Mouse (Mus musculus): Measurements from ENCODE around the gene Gm39653. TPM values are rescaled to one million over a fixed set of nuclear protein-coding genes. Genes with fewer than 3 reads are reported as not detected.

Gene Gm39653
- not detected in 2 replicates for polyA plus RNA-seq (2015; fragmentation: Nextera tagmentation; extraction: Ambion mirVana)

DNA sequence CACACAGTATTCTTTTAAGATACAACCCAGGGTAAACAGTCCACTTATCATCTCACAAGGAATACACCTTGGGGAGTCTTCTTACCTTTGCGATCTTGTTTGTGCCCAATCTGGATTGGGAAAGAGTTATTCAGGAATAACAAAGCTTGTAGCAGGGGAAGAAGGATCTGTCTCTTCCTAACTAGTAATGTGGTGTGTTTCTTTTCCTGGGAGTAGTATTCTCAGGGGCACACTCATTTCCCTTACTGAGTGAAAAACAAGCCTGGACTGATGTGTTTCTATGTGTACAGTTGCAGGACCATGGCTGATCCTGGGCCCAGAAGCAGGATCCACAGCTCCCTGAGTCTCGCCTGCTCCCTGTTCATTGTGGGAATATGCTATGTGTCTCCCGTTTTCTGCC is at the start of gene Gm39653:
Gm39653 (plus strand) TSS at position 301 of the 400 bp plus-strand sequence.
- H3K4me2 ChIP-seq = no peak within 1 kb of the TSS
- H3K9me3 ChIP-seq = no peaks in the 10 kb centered on the region
- no peak within 1 kb of the TSS for H3K9ac ChIP-seq
- no peak for ATAC-seq (ENCODE audit: low FRiP score, low read depth)
- peaks cover 5% of the 10 kb centered on the region for H3K4me1 ChIP-seq (replicated peaks)
- no peak within 1 kb of the TSS for H3K4me3 ChIP-seq
- no peaks in the 10 kb centered on the region for H3K36me3 ChIP-seq
- 77% methylated on average over 3 of the region's 3 CpGs for WGBS
- H3K27me3 ChIP-seq = peaks cover 2% of the 10 kb centered on the region; the same call in 1 of the 2 replicates
- H3K27ac ChIP-seq (replicated peaks) = no peak within 1 kb of the TSS

DNA sequence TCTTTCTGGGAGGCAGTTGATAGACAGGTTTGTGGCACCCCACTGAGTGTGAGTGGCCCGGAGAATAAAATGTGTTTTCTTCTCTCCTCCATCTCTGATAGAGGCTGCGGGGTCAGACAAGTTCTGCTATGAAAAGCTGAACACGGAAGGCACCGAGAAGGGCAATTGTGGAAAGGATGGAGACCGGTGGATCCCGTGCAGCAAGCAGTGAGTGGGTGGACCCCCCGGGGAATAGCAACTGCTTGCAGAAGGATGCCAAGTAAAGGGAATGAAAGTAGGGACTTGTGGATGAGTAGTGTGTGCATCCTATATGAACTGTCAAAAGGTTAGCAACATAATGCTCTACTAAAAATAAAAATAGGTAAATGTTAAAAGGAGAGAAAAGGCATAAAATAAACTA is 49.3 kb upstream of the Gm39653 start:
- WGBS = 29% methylated on average over 7 of the region's 7 CpGs
- Histone ChIP-seq H3K4me2 (no peak overlapping the region), H3K9me3 (no peaks in the 10 kb centered on the region), H3K27me3 (no peaks in the 10 kb centered on the region), H3K27ac (replicated peaks) (no peak overlapping the region), H3K36me3 (peaks cover 7% of the 10 kb centered on the region; the same call in 1 of the 2 replicates), H3K4me1 (replicated peaks) (no peaks in the 10 kb centered on the region), H3K4me3 (no peak overlapping the region), H3K9ac (no peak overlapping the region)
- ATAC-seq (ENCODE audit: low FRiP score, low read depth) = no peak

DNA sequence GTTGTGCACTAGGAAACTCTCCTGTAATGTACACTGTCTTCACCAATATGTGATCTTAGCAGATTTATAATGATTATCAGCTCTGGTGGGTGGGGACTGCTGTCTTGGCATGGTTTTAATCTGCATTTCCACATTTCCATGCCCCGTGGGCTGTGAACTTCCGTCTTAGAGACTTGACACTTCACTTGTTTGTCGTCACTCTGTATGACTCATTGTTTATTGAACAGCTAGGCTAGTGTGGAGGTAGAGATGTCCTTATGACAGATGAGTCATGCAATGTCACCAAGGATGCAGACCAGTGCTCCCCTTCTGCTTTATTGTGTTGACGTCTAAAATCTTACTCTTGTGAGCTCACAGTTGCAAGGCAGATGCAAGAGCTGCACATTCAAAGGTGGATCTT is 48.7 kb upstream of the Gm39653 start:
- Histone ChIP-seq H3K4me1 (replicated peaks) (no peaks in the 10 kb centered on the region), H3K9ac (no peak overlapping the region), H3K36me3 (peaks cover 7% of the 10 kb centered on the region; the same call in 1 of the 2 replicates), H3K27me3 (no peaks in the 10 kb centered on the region), H3K9me3 (no peaks in the 10 kb centered on the region), H3K27ac (replicated peaks) (no peak overlapping the region), H3K4me3 (no peak overlapping the region), H3K4me2 (no peak overlapping the region)
- no peak for ATAC-seq (ENCODE audit: low FRiP score, low read depth)
- 55% methylated on average over 4 of the region's 4 CpGs for WGBS

DNA sequence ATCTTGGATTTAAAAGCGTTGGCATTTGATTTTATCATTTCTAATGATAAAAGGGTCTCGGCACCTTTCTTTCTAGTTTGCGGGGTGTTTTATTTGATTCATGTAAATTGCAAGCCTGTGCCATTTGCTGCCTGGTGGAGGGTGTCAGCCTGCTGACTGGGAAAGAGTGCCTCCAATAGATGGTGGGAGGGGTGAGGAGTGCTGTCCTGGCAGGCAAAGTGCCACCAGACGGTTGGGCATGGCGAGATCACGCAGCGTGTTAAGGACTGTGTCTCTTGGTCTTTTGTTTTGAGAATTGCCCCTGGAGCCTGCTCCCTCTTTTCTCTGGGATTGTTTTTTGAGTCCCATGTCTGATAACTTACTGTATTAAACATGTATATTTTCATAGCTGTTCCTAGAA is 43.5 kb upstream of the Gm39653 start:
- no peak overlapping the region for H3K9ac ChIP-seq

DNA sequence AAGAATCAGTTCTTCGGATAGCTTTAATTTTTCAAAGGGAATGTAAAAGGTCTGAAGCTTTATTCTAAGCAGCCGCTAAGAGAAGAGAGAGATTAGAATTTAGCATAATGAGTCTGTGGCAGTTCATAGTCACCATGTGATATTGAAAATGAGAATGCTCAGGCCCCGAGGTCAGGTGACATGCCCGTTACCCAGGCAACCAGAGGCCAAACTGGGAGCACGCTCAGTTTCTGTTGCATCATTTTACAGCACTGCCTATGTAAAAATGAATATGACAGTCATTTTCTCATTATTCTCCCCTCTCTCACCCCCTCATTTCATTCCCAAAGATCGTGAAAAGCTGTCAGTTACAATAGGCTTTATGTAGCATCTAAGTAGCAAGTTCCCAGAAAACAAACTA is 42.3 kb upstream of the Gm39653 start:
- no peak overlapping the region for H3K9ac ChIP-seq
- peaks cover 21% of the 10 kb centered on the region for H3K4me1 ChIP-seq (replicated peaks)
- no peaks in the 10 kb centered on the region for H3K9me3 ChIP-seq
- peaks cover 5% of the 10 kb centered on the region; the same call in 1 of the 2 replicates for H3K36me3 ChIP-seq
- no peak overlapping the region for H3K4me2 ChIP-seq
- ATAC-seq (ENCODE audit: low FRiP score, low read depth) = peak; percentile 76
- 17% methylated on average over 6 of the region's 6 CpGs for WGBS
- H3K4me3 ChIP-seq = no peak overlapping the region
- H3K27ac ChIP-seq (replicated peaks) = peak overlapping the region; percentile 60
- H3K27me3 ChIP-seq = no peaks in the 10 kb centered on the region

More for the DNA sequence above, 43.5 kb upstream of the Gm39653 start:
- no peaks in the 10 kb centered on the region for H3K27me3 ChIP-seq
- H3K9me3 ChIP-seq = no peaks in the 10 kb centered on the region
- WGBS = 35% methylated on average over 7 of the region's 7 CpGs
- H3K4me1 ChIP-seq (replicated peaks) = peaks cover 21% of the 10 kb centered on the region
- peaks cover 5% of the 10 kb centered on the region; the same call in 1 of the 2 replicates for H3K36me3 ChIP-seq
- H3K27ac ChIP-seq (replicated peaks) = no peak overlapping the region
- H3K4me3 ChIP-seq = no peak overlapping the region
- no peak overlapping the region for H3K4me2 ChIP-seq
- ATAC-seq (ENCODE audit: low FRiP score, low read depth) = no peak

DNA sequence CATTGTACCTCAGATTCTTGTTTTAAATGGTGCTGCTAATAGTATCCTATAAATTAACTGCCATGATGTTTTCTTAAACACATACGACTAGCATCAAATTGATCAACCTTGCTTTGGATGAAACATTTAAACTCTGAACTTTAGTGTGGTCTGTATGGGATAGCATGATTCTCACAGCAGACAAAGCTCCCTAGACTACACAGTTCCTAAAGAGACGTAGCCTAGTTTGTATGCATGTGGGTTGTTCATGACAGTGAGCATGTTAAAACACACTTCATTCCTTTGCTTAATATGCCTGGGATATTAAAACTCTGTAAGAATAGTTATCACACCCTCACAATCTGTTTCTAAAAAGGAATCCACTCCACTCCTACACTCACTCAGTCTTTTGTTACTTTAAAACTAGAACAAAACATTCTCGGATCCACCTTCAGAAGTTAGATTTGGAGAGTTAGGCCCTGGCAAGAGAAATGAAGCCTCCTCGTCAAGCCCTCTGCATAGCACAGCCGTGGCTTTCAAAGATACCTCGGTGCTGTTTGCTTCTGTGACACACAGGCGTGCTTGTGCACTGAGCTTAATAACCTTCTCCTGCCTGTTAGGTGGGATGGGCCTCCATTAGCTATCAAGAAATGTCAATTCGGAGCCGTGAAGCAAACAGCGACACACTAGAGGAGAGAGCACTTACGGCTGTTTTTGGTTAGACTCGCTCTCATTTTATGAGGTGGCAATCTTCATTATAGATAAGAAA is 41.7 kb upstream of the Gm39653 start:
- H3K36me3 ChIP-seq = peaks cover 5% of the 10 kb centered on the region; the same call in 1 of the 2 replicates
- H3K4me1 ChIP-seq (replicated peaks) = peaks cover 21% of the 10 kb centered on the region
- no peak overlapping the region for H3K9ac ChIP-seq
- no peak overlapping the region for H3K4me2 ChIP-seq
- peak overlapping the region; percentile 60 for H3K27ac ChIP-seq (replicated peaks)
- H3K9me3 ChIP-seq = no peaks in the 10 kb centered on the region
- H3K4me3 ChIP-seq = no peak overlapping the region
- no peak for ATAC-seq (ENCODE audit: low FRiP score, low read depth)
- H3K27me3 ChIP-seq = no peaks in the 10 kb centered on the region
- WGBS = 42% methylated on average over 12 of the region's 12 CpGs

DNA sequence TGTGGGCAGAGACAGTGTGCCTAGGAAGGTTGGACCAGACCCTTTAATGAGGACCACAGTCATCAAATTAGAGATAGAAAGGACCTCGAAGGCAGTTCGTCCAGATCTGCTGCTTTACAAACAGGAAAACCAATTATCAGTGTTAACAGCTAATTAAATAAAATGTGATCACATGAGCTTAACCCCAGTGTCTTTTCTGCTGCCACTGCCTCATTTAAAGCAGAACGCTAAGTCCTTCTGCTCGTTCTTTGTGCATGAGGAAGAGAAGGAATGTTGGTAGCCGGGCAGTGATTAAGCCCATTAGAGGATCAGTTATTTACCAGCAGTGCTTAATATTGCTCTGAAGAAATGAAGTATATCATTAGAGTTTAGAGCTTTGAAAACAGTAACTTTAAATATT is 39.0 kb upstream of the Gm39653 start:
- Histone ChIP-seq H3K27ac (replicated peaks) (no peak overlapping the region), H3K4me2 (no peak overlapping the region), H3K27me3 (no peaks in the 10 kb centered on the region), H3K4me3 (no peak overlapping the region), H3K9me3 (no peaks in the 10 kb centered on the region), H3K4me1 (replicated peaks) (peaks cover 21% of the 10 kb centered on the region), H3K9ac (no peak overlapping the region), H3K36me3 (no peaks in the 10 kb centered on the region)
- 62% methylated on average over 5 of the region's 5 CpGs for WGBS
- ATAC-seq (ENCODE audit: low FRiP score, low read depth) = no peak

DNA sequence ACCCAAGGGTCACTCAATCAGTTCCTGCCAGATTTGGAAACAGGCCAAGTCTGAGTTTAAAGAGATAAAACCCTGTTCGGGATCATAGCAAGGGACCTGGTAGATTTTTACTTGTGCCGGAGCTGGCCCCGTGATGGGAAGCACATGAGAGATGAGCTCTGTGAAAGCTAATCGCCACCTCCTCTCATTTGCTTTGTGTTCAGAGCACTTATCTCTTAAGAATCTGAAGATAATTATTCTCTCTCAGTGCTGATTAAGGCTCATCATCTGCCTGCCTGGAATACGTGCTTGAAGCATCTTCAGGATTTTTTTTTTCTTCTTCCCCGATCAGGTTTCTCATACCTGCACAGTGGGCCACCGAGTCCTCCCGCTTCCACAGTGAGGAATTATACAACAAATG is 36.6 kb upstream of the Gm39653 start:
- Histone ChIP-seq H3K4me3 (no peak overlapping the region), H3K4me2 (no peak overlapping the region), H3K36me3 (no peaks in the 10 kb centered on the region), H3K9ac (no peak overlapping the region), H3K4me1 (replicated peaks) (peaks cover 2% of the 10 kb centered on the region), H3K27ac (replicated peaks) (no peak overlapping the region), H3K27me3 (no peaks in the 10 kb centered on the region), H3K9me3 (no peaks in the 10 kb centered on the region)
- 62% methylated on average over 8 of the region's 8 CpGs for WGBS
- ATAC-seq (ENCODE audit: low FRiP score, low read depth) = no peak

DNA sequence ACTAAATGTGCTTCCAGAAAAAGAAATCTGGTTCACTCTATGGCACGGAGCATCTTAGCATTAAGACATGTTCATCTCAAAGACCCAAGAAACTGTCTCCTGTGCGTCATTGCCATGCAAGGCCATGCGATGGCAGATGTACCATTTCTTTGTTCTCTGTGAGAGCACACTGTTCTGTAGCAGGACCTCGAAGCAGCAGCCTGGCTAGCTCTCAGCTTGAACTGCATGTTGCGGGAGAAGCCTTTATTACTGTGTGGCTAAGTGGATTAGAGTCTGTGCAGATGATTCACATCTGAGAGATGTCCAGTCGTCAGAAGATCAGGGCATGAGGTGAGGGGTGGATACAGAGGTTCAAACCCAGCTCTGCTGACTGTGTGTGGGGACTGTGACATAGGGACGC is 28.9 kb upstream of the Gm39653 start:
- H3K9me3 ChIP-seq = no peaks in the 10 kb centered on the region
- no peak overlapping the region for H3K9ac ChIP-seq
- H3K27me3 ChIP-seq = no peaks in the 10 kb centered on the region
- H3K4me1 ChIP-seq (replicated peaks) = 0 out of 2 replicates have a peak, but pooled peaks cover 3% of the 10 kb centered on the region
- H3K36me3 ChIP-seq = no peaks in the 10 kb centered on the region
- H3K4me2 ChIP-seq = no peak overlapping the region
- no peak overlapping the region for H3K27ac ChIP-seq (replicated peaks)
- WGBS = 53% methylated on average over 7 of the region's 7 CpGs
- ATAC-seq (ENCODE audit: low FRiP score, low read depth) = no peak
- no peak overlapping the region for H3K4me3 ChIP-seq

DNA sequence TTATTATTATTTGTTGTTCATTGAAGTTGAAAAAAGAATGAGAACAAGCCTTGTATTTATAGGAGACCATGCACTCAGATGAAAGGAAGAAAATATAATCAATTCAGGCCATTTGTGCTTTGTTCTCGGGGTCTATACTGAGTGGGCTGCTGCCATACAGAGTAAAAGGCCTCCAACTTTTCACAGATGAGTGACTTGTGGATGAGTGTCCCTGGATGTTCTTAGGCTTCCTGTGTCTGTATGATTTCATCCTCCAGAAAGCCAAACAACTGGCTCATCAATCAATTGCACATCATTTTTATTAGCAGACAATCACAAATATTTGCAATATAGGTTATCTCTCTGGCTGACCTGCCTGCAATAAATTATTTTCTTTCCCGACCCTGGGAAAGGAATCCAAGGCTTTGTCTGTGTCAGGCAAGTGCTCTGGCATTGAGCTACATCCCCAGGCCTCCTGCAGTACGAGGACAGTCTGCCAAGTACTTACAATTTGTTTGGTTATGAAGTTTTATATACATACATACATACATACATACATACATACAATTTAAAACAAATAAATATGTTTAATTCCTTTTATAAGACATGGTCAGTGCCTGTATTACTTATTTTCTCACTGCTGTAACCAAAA is 11.8 kb upstream of the Gm39653 start:
- no peaks in the 10 kb centered on the region for H3K9me3 ChIP-seq
- no peak for ATAC-seq (ENCODE audit: low FRiP score, low read depth)
- H3K27me3 ChIP-seq = no peaks in the 10 kb centered on the region
- H3K4me1 ChIP-seq (replicated peaks) = no peaks in the 10 kb centered on the region
- no peak overlapping the region for H3K4me2 ChIP-seq
- H3K4me3 ChIP-seq = no peak overlapping the region
- 39% methylated on average over 3 of the region's 3 CpGs for WGBS
- no peak overlapping the region for H3K9ac ChIP-seq
- no peak overlapping the region for H3K27ac ChIP-seq (replicated peaks)
- no peaks in the 10 kb centered on the region for H3K36me3 ChIP-seq

DNA sequence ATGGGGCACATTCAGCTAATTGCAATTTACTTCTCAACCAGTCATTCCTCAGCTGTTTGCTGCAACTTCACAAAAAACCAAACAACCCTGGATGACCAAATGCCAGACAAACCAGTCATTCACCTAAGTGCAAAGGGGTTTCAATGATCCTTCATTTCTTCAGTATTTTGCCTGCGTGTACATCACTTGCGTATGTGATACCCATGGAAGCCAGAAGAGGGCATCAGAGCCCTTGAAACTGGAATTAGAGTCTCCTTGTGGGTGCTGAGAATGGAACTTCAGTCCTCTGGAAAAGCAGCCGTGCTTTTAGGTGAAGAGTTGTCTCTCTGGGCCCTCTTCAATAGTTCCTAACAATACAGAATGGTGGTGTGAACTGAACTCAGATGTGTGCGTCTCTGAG is 6.2 kb upstream of the Gm39653 start:
- no peak overlapping the region for H3K4me3 ChIP-seq
- no peaks in the 10 kb centered on the region for H3K9me3 ChIP-seq
- H3K4me1 ChIP-seq (replicated peaks) = peaks cover 5% of the 10 kb centered on the region
- 92% methylated on average over 4 of the region's 4 CpGs for WGBS
- ATAC-seq (ENCODE audit: low FRiP score, low read depth) = no peak
- H3K9ac ChIP-seq = no peak overlapping the region
- peaks cover 2% of the 10 kb centered on the region; the same call in 1 of the 2 replicates for H3K27me3 ChIP-seq
- H3K36me3 ChIP-seq = no peaks in the 10 kb centered on the region
- no peak overlapping the region for H3K27ac ChIP-seq (replicated peaks)
- no peak overlapping the region for H3K4me2 ChIP-seq

DNA sequence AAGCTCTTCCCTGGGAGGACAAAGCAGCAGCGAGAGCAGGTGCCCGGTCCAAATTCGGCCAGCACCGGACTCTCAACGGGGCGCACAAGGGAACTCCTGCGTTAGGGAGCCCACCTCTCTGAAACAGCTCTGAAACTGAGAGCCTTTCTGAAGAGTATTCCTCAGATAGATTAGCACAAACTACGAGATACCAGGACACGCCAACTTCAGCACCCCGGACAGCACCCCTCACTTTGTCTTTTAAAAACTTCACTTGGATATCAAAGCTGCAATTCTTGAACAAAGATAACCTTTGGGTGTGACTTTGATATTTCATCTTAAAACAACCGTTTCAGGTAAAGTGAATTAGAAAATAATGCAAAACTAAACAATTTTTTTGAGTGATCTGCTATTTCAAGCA is 1.2 kb upstream of the Gm39653 start:
- peak overlapping the region; percentile 16; the same call in 1 of the 2 replicates for H3K4me3 ChIP-seq
- no peaks in the 10 kb centered on the region for H3K9me3 ChIP-seq
- peaks cover 2% of the 10 kb centered on the region; the same call in 1 of the 2 replicates for H3K27me3 ChIP-seq
- no peak overlapping the region for H3K27ac ChIP-seq (replicated peaks)
- no peak for ATAC-seq (ENCODE audit: low FRiP score, low read depth)
- no peak overlapping the region for H3K9ac ChIP-seq
- peaks cover 5% of the 10 kb centered on the region for H3K4me1 ChIP-seq (replicated peaks)
- 3% methylated on average over 11 of the region's 11 CpGs for WGBS
- peak overlapping the region; percentile 55 for H3K4me2 ChIP-seq
- no peaks in the 10 kb centered on the region for H3K36me3 ChIP-seq

Data from hindbrain, embryonic 15.5 days (tissue).